Mouse (Mus musculus) forebrain, embryonic 11.5 days (tissue): ENCODE measurements around the gene Pcx. TPM values are rescaled to one million over a fixed set of nuclear protein-coding genes. Genes with fewer than 3 reads are reported as not detected.
A peak's percentile ranks its signal among the peaks of the same experiment; 100 is the strongest.

Source experiments
- ATAC-seq: fragments of 200-750 bp; cut with Nextera tagmentation; replicated peaks from 2 replicates; pipeline ENCODE4 v1.8.0; 2017; ENCODE audit warnings: moderate TSS enrichment; ENCODE audit not compliant: low FRiP score
- DNase-seq: peaks from one replicate; pipeline ENCODE4 v3.0.0-alpha.2; 2017; ENCODE audit warnings: low spot score
- H3K27ac ChIP-seq: fragments of 300-500 bp; sonication (generic); 2 replicates; pipeline ENCODE4 v1.5.1; 2014; ENCODE audit warnings: low read depth, low read length
- H3K27me3 ChIP-seq: fragments of 300-500 bp; sonication (generic); 2 replicates; pipeline ENCODE4 v1.6.1; 2014; ENCODE audit warnings: mild to moderate bottlenecking, low read length, mixed read lengths; ENCODE audit not compliant: control insufficient read depth, insufficient read depth
- H3K36me3 ChIP-seq: fragments of 300-500 bp; sonication (generic); 2 replicates; pipeline ENCODE4 v1.6.1; 2014; ENCODE audit warnings: mild to moderate bottlenecking, low read length, moderate library complexity, mixed read lengths; ENCODE audit not compliant: control insufficient read depth, insufficient read depth
- H3K4me1 ChIP-seq: fragments of 300-500 bp; sonication (generic); replicated peaks from 2 replicates; pipeline ENCODE4 v1.6.1; 2014; ENCODE audit warnings: low read length, mixed read lengths; ENCODE audit not compliant: control insufficient read depth, insufficient read depth
- H3K4me2 ChIP-seq: fragments of 300-500 bp; sonication (generic); 2 replicates; pipeline ENCODE4 v1.6.1; 2014; ENCODE audit warnings: low read depth, mild to moderate bottlenecking, low read length, moderate library complexity, mixed read lengths; ENCODE audit not compliant: severe bottlenecking
- H3K4me3 ChIP-seq: fragments of 300-500 bp; sonication (generic); 2 replicates; pipeline ENCODE4 v1.5.1; 2014; ENCODE audit warnings: low read depth, low read length
- H3K9ac ChIP-seq: fragments of 300-500 bp; sonication (generic); 2 replicates; pipeline ENCODE4 v1.6.1; 2014; ENCODE audit warnings: low read length
- H3K9me3 ChIP-seq: fragments of 300-500 bp; sonication (generic); 2 replicates; pipeline ENCODE4 v1.6.1; 2016; ENCODE audit warnings: low read length, mixed read lengths; ENCODE audit not compliant: control insufficient read depth
- WGBS: fragments of 180-500 bp; shearing (Covaris S2); extraction: QIAGEN DNeasy Blood & Tissue Kit; methylation state at CpG from one replicate; pipeline ENCODE4 v1.1.7; 2014; 5-methylcytosine and 5-hydroxymethylcytosine counted together
- polyA plus RNA-seq: library from polyadenylated mRNA; unstranded; fragments of >200 nt; fragmentation: Nextera tagmentation; extraction: Ambion mirVana; gene quantifications from 2 replicates; pipeline ENCODE4 v1.2.1, GENCODE M21; 2014

The Pcx gene
- polyA plus RNA-seq, 1 experiment from 2014 or later = 18.5 TPM

GRCm38 (mm10) chr19:4593792-4594522, 83.7 kb downstream of the Pcx start:
- no peaks in the 10 kb centered on the region for H3K9me3 ChIP-seq
- H3K27ac ChIP-seq = no peak overlapping the region
- no peak for ATAC-seq
- H3K27me3 ChIP-seq = no peaks in the 10 kb centered on the region
- H3K9ac ChIP-seq = no peak overlapping the region
- H3K36me3 ChIP-seq = no peaks in the 10 kb centered on the region
- H3K4me3 ChIP-seq = no peak overlapping the region
- no peak overlapping the region for H3K4me2 ChIP-seq
- 65% methylated on average over 7 of the region's 7 CpGs for WGBS
- no peak for DNase-seq
- no peaks in the 10 kb centered on the region for H3K4me1 ChIP-seq

GRCm38 (mm10) chr19:4596071-4596470, 85.8 kb downstream of the Pcx start:
- Histone ChIP-seq H3K4me1 (no peaks in the 10 kb centered on the region), H3K4me3 (no peak overlapping the region), H3K27me3 (no peaks in the 10 kb centered on the region), H3K9me3 (no peaks in the 10 kb centered on the region), H3K36me3 (no peaks in the 10 kb centered on the region), H3K27ac (no peak overlapping the region), H3K4me2 (no peak overlapping the region), H3K9ac (no peak overlapping the region)
- DNase-seq (no peak), ATAC-seq (no peak)
- whole genome bisulfite sequencing = 86% methylated on average over 2 of the region's 2 CpGs

GRCm38 (mm10) chr19:4602459-4602858, 92.2 kb downstream of the Pcx start:
- DNase-seq (no peak), ATAC-seq (no peak)
- no peaks in the 10 kb centered on the region for H3K27me3 ChIP-seq
- H3K9ac ChIP-seq = no peak overlapping the region
- H3K36me3 ChIP-seq = no peaks in the 10 kb centered on the region
- H3K4me1 ChIP-seq = no peaks in the 10 kb centered on the region
- no peak overlapping the region for H3K27ac ChIP-seq
- no peak overlapping the region for H3K4me3 ChIP-seq
- no peaks in the 10 kb centered on the region for H3K9me3 ChIP-seq
- H3K4me2 ChIP-seq = no peak overlapping the region
- 91% methylated on average over 20 of the region's 20 CpGs for whole genome bisulfite sequencing

- Histone ChIP-seq H3K36me3 (no peaks in the 10 kb centered on the region), H3K9me3 (no peaks in the 10 kb centered on the region), H3K4me2 (no peak overlapping the region), H3K4me1 (no peaks in the 10 kb centered on the region), H3K4me3 (no peak overlapping the region), H3K9ac (no peak overlapping the region), H3K27ac (no peak overlapping the region), H3K27me3 (no peaks in the 10 kb centered on the region)
- WGBS = 43% methylated on average over 24 of the region's 24 CpGs
- ATAC-seq (no peak), DNase-seq (peak; percentile 72)
Measured at GRCm38 (mm10) chr19:4603801-4604723, 93.8 kb downstream of the Pcx start.

GRCm38 (mm10) chr19:4605654-4606053, 95.4 kb downstream of the Pcx start:
- DNase-seq = peak; percentile 24
- 95% methylated on average over 4 of the region's 4 CpGs for WGBS

GRCm38 (mm10) chr19:4607406-4607805, 97.1 kb downstream of the Pcx start:
- peaks cover 2% of the 10 kb centered on the region; the same call in 1 of the 2 replicates for H3K36me3 ChIP-seq
- no peak overlapping the region for H3K4me2 ChIP-seq
- no peak overlapping the region for H3K4me3 ChIP-seq
- H3K9me3 ChIP-seq = no peaks in the 10 kb centered on the region
- no peak for ATAC-seq
- H3K27me3 ChIP-seq = no peaks in the 10 kb centered on the region
- no peak overlapping the region for H3K27ac ChIP-seq
- 89% methylated on average over 12 of the region's 12 CpGs for WGBS
- no peak for DNase-seq
- no peaks in the 10 kb centered on the region for H3K4me1 ChIP-seq
- H3K9ac ChIP-seq = no peak overlapping the region

More at GRCm38 (mm10) chr19:4605654-4606053, 95.4 kb downstream of the Pcx start:
- Histone ChIP-seq H3K4me3 (no peak overlapping the region), H3K4me2 (no peak overlapping the region), H3K27ac (no peak overlapping the region), H3K4me1 (no peaks in the 10 kb centered on the region), H3K9ac (no peak overlapping the region), H3K9me3 (no peaks in the 10 kb centered on the region), H3K36me3 (no peaks in the 10 kb centered on the region), H3K27me3 (no peaks in the 10 kb centered on the region)
- no peak for ATAC-seq

- Histone ChIP-seq H3K27ac (no peak overlapping the region), H3K4me3 (no peak overlapping the region), H3K4me2 (no peak overlapping the region), H3K9me3 (no peaks in the 10 kb centered on the region), H3K9ac (no peak overlapping the region), H3K36me3 (peaks cover 5% of the 10 kb centered on the region; the same call in 1 of the 2 replicates), H3K27me3 (no peaks in the 10 kb centered on the region), H3K4me1 (no peaks in the 10 kb centered on the region; the same call in 1 of the 2 replicates)
- DNase-seq = no peak
- 74% methylated on average over 4 of the region's 4 CpGs for WGBS
- no peak for ATAC-seq
Measured at GRCm38 (mm10) chr19:4608511-4608910, 98.2 kb downstream of the Pcx start.

GRCm38 (mm10) chr19:4610109-4610508, 99.8 kb downstream of the Pcx start:
- H3K4me3 ChIP-seq = no peak overlapping the region
- H3K4me2 ChIP-seq = no peak overlapping the region
- DNase-seq (no peak), ATAC-seq (no peak)
- WGBS = 72% methylated on average over 4 of the region's 4 CpGs
- no peak overlapping the region for H3K9ac ChIP-seq
- peaks cover 7% of the 10 kb centered on the region for H3K4me1 ChIP-seq
- H3K36me3 ChIP-seq = peaks cover 8% of the 10 kb centered on the region; the same call in 1 of the 2 replicates
- no peaks in the 10 kb centered on the region for H3K27me3 ChIP-seq
- no peak overlapping the region for H3K27ac ChIP-seq
- no peaks in the 10 kb centered on the region for H3K9me3 ChIP-seq
